Mouse (Mus musculus) NIH3T3 (cell line): ENCODE results near the gene Emid1.
A peak's percentile ranks its signal among the peaks of the same experiment; 100 is the strongest.
"Not testable (repeated sequence)": the region's sequence is repeated elsewhere in the genome, so short reads cannot be mapped to it uniquely, and the experiment has no call there.

Source experiments
- DNase-seq: peaks from one replicate; pipeline ENCODE4 v3.0.0-alpha.2; 2012; ENCODE audit warnings: low read depth

Emid1 gene

GRCm38 (mm10) chr11:5103986-5104509 is 48.0 kb downstream of the Emid1 start:
- DNase-seq: no peak

- no peak for DNase-seq
Measured at GRCm38 (mm10) chr11:5102384-5102783, 49.7 kb downstream of the Emid1 start.

- no peak for DNase-seq
Measured at GRCm38 (mm10) chr11:5101641-5102040, 50.4 kb downstream of the Emid1 start.

GRCm38 (mm10) chr11:5100801-5101200 is 51.3 kb downstream of the Emid1 start:
- DNase-seq: peak; percentile 33

GRCm38 (mm10) chr11:5100283-5100682 is 51.8 kb downstream of the Emid1 start:
- peak; percentile 45 for DNase-seq

- DNase-seq: peak; percentile 92
Measured at GRCm38 (mm10) chr11:5099576-5100183, 52.4 kb downstream of the Emid1 start.

- peak; percentile 99 for DNase-seq
Measured at GRCm38 (mm10) chr11:5098736-5099542, 53.1 kb downstream of the Emid1 start, which contains the start of the genes Rhbdd3 and Ewsr1. Gene Rhbdd3 (plus strand): TSS chr11:5098926. Gene Ewsr1 (minus strand): TSS chr11:5099266.

- DNase-seq: peak; percentile 57
Measured at GRCm38 (mm10) chr11:5098035-5098735, 53.9 kb downstream of the Emid1 start.

- DNase-seq: peak; percentile 62
Measured at GRCm38 (mm10) chr11:5096480-5097020, 55.5 kb downstream of the Emid1 start.

- DNase-seq: no peak
Measured at GRCm38 (mm10) chr11:5095877-5096276, 56.2 kb downstream of the Emid1 start.

GRCm38 (mm10) chr11:5091706-5092105 is 60.4 kb downstream of the Emid1 start:
- DNase-seq: peak; percentile 52

- no peak for DNase-seq
Measured at GRCm38 (mm10) chr11:5089147-5089546, 62.9 kb downstream of the Emid1 start.

- not testable (repeated sequence) for DNase-seq
Measured at GRCm38 (mm10) chr11:5076843-5077242, 75.2 kb downstream of the Emid1 start.

- DNase-seq: no peak
Measured at GRCm38 (mm10) chr11:5075760-5076159, 76.3 kb downstream of the Emid1 start.

GRCm38 (mm10) chr11:5074882-5075281 is 77.2 kb downstream of the Emid1 start:
- DNase-seq: peak; percentile 50

- DNase-seq: no peak
Measured at GRCm38 (mm10) chr11:5068126-5068971, 83.7 kb downstream of the Emid1 start.

GRCm38 (mm10) chr11:5067063-5067462 is 85.0 kb downstream of the Emid1 start:
- DNase-seq: no peak

- peak; percentile 95 for DNase-seq
Measured at GRCm38 (mm10) chr11:5065056-5065821, 86.8 kb downstream of the Emid1 start, which contains the start of gene Gas2l1. Gene Gas2l1 (minus strand): TSS chr11:5065327.

GRCm38 (mm10) chr11:5064282-5065055 is 87.6 kb downstream of the Emid1 start:
- DNase-seq: peak; percentile 62
